Mouse (Mus musculus) cerebellum, adult 8-10 months (tissue): ENCODE measurements around the gene Mpeg1.

Experiments
- DNase-seq: peaks from one replicate; pipeline ENCODE4 v3.0.0; 2022

Mpeg1 gene

DNA sequence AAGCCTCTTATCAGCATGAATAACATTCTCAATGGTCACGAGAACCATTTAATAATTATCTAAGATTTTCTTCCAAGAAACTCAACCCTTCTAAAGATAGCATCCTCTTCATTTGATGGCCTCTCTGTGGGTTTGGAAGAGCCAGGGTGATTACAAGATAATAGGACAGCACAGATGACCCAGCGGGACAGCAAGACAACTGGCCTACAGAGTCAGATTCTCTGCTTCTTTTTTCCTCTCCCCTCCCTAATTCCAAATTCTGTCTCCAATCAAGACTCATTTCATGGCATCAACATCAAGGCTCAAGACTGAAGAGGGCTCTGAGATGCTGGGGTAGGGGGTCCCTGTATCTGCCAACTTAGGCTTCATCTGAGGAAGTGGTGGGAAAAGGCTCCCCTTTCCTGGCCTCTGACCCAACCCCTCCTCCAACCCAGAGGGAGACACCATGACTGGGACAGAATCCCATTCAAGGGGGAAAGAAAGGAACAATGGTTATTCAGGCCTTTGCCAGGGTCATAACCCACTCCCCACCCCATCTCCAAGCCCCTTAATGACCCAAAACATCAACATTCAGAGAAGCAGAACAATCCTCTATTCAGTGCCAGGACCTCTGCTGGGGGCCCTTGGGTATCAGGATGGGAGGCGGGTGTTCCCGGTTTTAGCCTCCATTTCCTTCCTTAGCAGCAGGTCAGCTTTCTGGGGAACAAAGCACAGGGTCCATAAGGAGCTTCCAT lies 33.0 kb downstream of the Mpeg1 start:
- no peak for DNase-seq

GRCm38 (mm10) chr19:12494187-12494458 lies 33.5 kb downstream of the Mpeg1 start:
- no peak for DNase-seq

DNA sequence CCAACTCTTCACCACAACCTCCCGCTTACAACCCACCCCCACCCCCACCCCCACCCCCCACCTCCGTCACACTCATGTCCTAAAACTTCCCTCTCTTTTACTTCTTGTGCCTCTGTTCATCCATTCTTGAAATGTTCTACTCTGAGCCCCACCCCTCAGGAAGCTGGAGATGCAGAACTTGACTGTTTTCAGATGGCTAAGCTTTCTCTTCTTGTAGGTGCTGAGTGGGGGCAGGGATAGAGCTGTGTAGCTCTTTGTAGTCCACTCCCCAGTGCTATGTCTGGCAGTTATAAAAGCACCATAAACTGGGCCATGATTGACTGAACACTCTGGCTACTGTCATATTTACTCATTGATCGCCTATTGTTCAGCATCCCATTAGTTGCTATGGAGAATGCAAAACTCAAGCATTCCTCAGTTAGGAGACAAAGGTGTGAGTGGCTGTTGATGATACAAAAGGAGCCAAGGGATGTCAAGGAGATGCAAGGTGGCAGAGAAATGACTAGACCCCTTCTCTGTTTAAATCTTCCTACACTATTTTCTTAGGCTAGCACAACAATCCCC lies 34.5 kb downstream of the Mpeg1 start:
- no peak for DNase-seq

DNA sequence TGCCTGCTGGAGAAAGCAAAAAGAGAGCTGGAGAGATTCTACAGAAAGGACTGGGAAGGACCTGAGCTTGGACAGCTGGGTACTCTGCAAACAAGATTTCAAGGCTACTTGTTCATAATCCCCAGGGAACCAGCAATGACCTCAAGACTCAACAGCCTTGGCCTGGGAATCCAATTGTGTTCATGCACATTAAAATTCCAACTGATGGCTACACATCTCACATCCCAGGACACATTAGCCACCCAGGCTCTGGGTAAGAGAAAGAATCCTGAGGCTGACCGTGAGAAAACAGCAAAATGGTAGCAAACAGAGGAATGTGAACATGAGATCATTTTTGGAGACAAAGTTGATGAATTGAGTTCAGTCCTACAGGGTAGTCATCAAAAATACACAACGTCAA lies 35.7 kb downstream of the Mpeg1 start:
- DNase-seq = no peak

DNA sequence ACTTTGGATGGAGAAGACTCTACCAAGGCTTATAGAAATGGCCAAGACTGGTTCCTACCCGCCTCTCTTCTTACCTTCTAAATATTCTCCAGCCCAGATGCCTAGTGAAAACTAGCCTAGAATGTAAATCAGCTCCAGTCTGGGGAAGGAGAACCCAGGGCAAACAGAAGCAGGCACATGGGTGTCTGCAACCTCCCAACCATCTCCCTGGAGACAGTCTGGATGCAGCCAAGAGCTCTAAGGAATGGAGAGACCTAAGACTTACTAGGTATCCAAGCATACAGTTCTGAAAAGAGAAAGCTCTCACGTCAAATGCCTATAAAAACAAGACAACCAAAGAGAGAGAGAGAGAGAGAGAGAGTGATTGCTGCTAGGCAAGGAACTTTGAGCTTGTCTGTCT lies 37.3 kb downstream of the Mpeg1 start:
- DNase-seq = no peak

DNA sequence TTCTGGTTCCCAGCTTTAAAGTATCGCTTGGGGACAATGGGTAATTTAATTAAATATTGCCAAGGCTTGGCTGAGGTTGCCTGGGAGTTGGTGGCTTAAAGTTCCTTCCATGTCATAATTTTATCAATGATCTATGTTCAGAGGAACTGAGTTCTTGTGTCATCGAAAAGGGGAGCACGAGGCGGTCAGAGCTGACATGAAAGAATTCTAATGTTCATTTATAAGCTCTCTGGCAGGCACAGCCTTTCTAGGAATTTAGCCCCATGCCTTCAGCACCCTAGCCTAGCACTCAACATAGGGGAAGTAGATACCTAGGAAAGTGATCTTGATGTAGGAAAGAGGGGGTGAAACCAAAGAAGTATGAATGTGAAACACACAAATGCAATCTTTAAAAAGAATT lies 37.7 kb downstream of the Mpeg1 start:
- DNase-seq = no peak

- no peak for DNase-seq
Measured at GRCm38 (mm10) chr19:12498941-12499340, 38.4 kb downstream of the Mpeg1 start.

DNA sequence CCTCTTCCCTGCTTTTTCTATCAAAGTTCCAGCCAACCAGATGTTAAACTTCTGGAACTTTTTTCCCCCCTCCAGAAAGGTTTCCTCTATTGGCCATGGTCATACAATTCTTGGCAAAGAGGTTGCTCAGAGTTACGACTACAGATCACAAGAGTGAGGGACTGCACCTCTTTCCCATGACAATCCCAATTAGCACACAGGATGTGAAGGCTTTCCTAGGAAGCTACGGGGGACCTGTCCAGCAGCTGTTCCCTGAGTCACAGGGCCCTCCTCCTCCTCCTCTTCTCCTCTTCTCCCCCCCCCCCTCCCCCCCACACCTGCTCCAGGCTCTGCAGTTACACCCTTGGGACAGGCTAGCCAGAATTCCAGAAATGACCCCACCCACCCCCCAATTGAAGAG lies 38.9 kb downstream of the Mpeg1 start:
- DNase-seq = no peak

DNA sequence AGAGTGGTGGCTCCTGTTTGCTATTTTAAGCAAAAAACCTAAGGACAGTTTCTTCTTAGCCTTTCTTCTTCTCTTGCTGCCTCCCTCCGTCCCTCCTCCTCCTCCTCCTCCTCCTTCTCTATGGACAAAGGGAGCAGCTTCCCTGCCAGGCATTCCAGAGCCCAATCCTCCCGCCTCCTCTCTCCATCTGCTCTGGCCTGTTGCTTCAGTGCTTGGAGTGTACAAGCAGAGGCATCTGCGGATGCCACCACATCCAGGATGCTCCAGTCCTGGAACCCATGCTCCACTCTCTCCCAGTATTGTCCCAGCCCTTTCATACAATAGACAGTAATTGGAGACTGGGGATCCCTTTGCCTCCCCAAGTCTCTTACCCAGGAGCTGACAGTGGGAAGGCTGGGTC lies 39.5 kb downstream of the Mpeg1 start:
- peak; percentile 44 for DNase-seq

GRCm38 (mm10) chr19:12500881-12501311 lies 40.3 kb downstream of the Mpeg1 start:
- peak; percentile 55 for DNase-seq

DNA sequence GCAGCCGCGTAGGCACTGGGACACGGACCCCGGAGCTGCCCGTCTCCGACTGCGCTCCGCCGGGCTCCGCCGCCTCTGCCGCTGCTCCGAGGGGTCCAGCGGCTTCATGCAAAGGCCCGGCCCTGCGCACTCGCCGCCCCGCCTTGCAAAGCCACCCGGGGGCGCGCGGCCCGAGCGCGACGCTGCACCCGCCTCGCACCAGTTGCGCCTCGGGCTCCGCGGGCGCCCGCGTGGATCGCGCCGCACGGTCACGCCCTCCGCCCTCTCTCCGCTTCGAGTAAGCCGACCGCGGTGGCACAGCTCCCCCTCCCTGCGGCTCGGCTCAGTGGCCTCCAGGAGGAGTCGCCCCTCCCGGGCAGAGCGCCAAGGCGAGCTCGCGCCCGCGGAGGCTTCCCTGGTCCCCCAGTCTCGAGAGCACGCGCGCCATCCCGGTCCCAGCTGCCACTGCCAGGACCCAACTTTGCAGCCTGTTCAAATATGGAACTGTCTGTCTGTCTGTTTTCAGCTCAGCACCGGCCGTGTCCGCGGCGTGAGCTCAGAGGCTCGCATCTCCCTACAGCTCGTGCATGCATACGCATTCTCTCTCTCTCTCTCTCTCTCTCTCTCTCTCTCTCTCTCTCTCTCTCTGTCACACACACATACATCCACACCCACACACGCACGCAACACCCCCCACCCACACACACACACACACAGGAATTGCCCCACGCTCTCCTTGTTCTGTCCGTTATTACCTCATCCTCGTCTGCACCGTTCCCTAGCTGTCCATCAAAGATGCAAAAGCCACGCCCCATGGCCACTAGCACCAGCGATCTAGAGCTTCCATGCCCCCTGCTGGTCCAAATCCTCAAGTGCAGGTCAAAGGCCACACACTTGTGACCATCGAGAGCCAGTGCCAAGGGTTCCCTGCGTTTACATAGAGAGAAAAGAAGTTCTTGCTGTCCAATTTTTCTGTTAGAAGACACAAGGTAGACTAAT lies 41.1 kb downstream of the Mpeg1 start, which contains the start of gene Dtx4:
TSS of gene Dtx4 (minus strand) at position 85 of the 978 bp plus-strand sequence.
- peak; percentile 95 for DNase-seq

DNA sequence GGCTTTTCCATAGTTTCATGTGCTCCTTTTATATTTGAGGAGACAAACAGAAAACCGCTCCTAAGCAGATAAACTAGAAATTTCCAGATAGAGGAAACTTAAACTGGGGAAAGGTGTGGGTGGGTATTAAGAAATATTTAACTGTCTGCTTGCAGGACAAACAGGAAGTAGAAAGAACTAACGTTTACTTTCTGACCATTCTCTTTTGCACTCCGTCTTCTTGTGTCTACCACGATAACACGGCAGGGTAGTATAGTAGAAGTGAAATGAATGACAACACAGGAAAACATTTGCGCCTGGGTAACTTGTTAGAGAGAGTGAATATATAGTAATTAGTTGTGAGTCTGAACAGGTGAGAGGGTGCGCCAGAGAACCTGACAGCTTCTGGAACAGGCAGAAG lies 42.2 kb downstream of the Mpeg1 start:
- DNase-seq = no peak

- no peak for DNase-seq
Measured at GRCm38 (mm10) chr19:12514621-12515020, 54.0 kb downstream of the Mpeg1 start.
